Mouse (Mus musculus): ENCODE measurements at regions not wholly inside any gene's neighbourhood (a gene's known extent, or its start where the extent isn't known, plus 50 kb on each side); places are given as distances from the start of the nearest gene placed in this dataset.
A peak's percentile ranks its signal among the peaks of the same experiment; 100 is the strongest.
"Not testable (repeated sequence)": the region's sequence is repeated elsewhere in the genome, so short reads cannot be mapped to it uniquely, and the experiment has no call there.

DNA sequence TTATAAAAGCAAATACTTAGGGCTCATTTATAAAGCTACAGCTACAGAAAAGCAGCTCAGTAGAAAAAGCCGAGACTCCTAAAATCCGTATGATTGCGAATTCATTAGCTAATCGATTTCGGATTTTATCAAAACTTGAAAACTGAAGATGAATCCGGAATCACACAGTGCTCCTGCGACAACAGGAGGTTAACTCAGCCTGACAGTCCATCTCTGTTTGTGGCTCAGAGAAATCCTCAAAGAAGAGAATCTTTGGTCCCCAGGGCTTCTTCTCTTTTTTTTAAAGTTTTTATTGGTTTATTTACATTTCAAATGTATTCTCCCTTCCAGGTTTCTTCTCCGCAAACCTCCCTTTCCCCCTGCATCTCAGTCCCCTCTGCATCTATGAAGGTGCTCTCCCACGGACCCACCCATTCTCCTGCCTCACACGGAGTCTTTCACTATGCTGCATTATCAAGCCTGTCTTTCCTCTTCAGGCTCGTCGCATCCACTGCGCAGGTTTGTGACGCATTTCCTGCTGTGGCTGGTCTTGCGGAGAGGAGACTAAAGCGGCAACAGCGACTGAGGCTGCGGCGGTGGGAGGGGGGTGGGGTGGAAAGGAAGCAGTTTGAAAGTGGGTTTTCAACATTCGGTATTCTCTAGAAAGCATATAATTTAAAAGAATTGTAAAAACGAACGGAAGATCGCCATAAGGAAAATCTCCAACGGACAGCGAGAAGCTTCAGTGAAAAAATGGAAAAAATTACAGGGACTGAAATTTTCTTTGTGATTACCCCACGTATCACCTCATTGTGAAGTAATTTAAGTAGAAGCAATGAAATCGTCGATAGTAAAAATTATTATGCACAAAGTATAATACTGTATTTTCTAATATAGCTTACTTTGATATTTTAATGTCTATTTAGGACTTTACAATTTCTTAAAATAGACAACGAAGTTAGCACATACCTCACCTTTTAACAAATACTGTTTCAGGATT is 482.5 kb upstream of the Snrpn start:
- not testable (repeated sequence) for H3K36me3 ChIP-seq (ENCODE audit: insufficient read depth); H3K4me1 ChIP-seq (ENCODE audit: insufficient read depth); H3K9me3 ChIP-seq (ENCODE audit: low read depth, low read length); H3K9ac ChIP-seq; H3K27me3 ChIP-seq (ENCODE audit: insufficient read depth, low read length); H3K27ac ChIP-seq (ENCODE audit: low read depth)
- Histone ChIP-seq H3K4me3 (ENCODE audit: low read depth, low read length) (peak overlapping the region; percentile 22), H3K4me2 (peak overlapping the region; percentile 53)
- DNase-seq (peak; percentile 82), ATAC-seq (ENCODE audit: insufficient read depth) (peak; percentile 98)
- 22% methylated on average over 29 of the region's 29 CpGs for whole genome bisulfite sequencing

- peak; percentile 58 for DNase-seq
- WGBS = 7% methylated on average over 5 of the region's 5 CpGs
- not testable (repeated sequence) for ATAC-seq (ENCODE audit: insufficient read depth)
Observed at GRCm38 (mm10) chr7:60617070-60617674, 477.2 kb upstream of the Snrpn start.

More at GRCm38 (mm10) chr7:60617070-60617674, 477.2 kb upstream of the Snrpn start:
- not testable (repeated sequence) for H3K27ac ChIP-seq (ENCODE audit: low read depth); H3K9me3 ChIP-seq (ENCODE audit: low read depth, low read length); H3K9ac ChIP-seq; H3K4me1 ChIP-seq (ENCODE audit: insufficient read depth); H3K36me3 ChIP-seq (ENCODE audit: insufficient read depth); H3K27me3 ChIP-seq (ENCODE audit: insufficient read depth, low read length); H3K4me2 ChIP-seq; H3K4me3 ChIP-seq (ENCODE audit: low read depth, low read length)
- peak; percentile 59 for TF ChIP-seq CTCF (IDR thresholded peaks at IDR 0.05; ENCODE audit: low read depth)

All from lung, embryonic 14.5 days (tissue).